Mouse (Mus musculus) adrenal gland, adult (tissue): Measurements from ENCODE around the gene Otub1.

ENCODE experiments used
- DNase-seq, 2 experiments: peaks; one replicate each; pipeline ENCODE4 v3.0.0; 2022 to 2023; ENCODE audit warnings: low spot score in 1 of 2; ENCODE audit not compliant: inconsistent age in 2 of 2

Otub1 gene

DNA sequence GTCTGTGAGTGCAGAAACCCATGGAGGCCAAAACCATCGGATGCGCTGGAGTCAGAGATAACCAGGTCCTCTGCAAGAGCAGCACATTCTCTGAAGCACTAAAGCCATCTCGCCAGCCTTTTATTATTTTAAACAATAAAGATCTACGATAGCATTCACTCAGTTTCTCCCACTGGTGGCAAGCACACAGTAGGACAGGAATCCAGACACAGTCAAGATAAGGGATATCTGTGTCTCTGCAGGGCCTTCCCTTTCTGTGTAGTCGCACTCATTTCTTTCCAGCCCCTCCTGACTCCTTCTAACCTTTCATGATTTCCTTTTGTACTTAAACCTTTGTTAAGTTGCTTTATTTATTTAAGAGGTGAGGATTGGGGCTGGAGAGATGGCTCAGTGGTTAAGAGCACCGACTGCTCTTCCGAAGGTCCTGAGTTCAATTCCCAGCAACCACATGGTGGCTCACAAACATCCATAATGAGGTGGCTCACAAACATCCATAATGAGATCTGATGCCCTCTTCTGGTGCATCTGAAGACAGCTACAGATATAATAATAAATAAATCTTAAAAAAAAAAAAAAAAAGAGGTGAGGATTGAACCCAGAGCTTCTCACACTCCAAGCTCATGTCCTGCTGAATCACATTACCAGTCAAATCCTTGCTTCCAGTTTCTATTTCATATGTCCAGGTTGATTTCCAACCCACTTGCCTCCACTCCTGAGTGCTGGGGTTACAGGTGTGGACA is 4.0 kb upstream of the Otub1 start:
- no peak for DNase-seq

DNA sequence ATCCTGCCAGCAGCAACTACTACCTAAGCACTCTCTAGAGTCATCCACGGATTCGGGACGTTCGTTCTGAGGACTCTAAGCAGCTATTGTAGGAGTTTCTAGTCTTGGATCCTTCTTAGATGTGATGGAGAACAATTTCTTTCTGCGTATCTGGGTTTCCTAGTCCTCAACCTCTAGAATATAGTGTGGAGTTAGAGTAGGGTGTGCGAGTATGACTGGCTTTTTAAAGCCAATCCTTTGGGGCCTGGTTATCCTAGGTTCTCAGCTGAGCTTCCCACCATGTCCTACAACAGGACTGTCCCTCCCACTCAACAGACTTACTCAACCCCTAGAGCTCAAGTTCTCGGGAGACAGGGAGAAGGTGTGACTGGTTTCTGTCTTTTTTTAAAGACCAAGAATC is 790 bp downstream of the Otub1 start:
- peak in 1 of 2 experiments; percentile 9 for DNase-seq

DNA sequence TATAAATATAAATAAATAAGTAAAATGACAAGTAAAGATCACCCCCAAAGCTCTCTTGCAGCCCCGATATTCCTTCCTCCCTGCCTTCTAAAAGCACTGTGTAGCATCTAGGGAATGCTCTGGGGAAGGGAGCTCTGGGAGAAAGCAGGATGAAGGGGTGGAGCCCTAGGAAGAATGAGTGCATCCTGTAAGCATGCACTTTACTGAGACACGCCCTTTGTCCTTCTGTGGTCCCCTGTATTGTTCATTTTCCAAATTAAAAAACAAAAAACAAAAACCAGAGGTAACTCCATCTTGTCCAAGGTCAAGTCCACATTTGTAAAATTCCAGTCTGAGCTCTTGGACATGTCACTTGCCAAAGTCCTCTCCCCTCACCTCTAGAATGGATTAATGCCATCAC is 1.2 kb downstream of the Otub1 start:
- peak in 1 of 2 experiments; percentile 52 for DNase-seq

DNA sequence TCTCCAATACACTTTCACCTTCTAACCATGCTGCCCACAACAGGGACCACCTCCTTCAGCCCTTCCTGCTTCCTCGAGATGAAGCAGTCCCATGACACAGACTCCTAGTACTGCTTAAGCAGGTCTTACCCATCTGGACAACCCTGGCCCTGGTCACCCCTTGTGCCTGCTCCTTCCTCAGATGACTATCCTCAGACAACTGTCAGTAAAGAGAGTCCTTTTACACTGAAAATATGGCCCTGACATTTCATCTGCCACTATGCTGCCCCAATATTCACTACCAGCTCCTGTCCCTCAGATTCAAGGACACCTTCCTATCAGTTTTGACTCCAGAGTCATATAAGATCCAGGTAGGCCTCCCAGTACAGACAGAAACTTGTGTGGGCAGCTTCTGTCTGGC is 5.7 kb downstream of the Otub1 start:
- DNase-seq = peak; percentile 55 to 78

DNA sequence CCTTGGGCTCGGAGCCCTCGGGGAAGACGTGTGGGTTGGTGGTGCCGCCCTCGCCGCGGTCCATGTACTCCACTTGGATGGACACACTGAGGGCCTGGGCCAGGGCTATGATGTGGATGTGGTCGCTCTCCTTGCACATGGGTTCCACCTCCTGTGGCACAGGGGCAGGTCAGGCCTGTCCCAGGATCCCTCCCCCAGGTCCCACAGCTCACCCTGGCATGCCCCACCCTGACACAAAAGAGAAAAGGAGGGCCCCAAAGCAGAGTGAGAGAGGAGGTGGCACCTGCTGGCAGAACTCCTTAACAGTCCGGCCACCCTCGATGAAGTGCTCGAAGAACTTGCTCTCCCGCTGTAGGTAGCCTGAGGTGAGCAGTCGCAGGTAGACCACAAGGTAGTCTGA is 7.0 kb downstream of the Otub1 start:
- DNase-seq = peak in 1 of 2 experiments; percentile 27

DNA sequence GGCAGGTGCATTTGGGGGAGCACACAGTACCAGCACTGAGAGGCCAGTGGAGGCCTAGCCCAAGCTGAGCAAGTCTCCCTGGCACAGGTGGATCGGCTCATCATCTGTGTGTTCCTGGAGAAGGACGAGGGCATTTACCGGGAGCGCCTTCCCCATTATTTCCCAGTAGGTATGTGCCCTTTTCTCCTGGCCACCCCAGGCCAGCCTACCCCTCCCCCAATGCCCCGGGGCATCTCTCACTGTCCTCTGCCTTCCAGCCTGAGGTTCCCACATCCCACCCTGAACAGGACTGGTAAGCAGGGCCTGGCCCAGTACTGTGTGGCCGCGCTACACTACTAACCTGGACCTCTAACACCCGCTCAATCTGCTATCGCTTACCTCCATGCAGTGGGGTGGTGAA is 8.7 kb downstream of the Otub1 start:
- peak in 1 of 2 experiments; percentile 67 for DNase-seq

DNA sequence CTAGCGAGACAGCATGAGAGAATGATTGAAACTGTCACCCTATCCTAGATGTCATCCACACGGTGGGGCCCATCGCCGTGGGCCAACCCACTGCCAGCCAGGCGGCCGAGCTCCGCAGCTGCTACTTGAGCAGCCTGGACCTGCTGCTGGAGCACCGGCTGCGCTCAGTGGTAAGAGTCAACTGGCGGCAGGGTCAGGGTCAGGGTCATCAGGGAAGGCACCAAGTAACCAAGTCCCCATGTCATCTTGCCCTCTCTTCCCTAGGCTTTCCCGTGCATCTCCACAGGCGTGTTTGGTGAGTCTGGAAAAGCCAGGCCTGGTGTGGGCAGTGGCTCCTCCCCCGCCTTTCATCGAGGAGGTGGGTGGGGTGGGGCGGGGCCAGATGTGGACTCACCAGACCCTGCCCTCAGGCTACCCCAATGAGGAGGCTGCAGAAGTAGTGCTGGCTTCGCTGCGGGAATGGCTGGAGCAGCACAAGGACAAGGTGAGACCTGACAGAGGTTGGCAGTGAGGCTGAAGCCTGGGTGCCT is 9.3 kb downstream of the Otub1 start:
- peak; percentile 69 to 84 for DNase-seq

DNA sequence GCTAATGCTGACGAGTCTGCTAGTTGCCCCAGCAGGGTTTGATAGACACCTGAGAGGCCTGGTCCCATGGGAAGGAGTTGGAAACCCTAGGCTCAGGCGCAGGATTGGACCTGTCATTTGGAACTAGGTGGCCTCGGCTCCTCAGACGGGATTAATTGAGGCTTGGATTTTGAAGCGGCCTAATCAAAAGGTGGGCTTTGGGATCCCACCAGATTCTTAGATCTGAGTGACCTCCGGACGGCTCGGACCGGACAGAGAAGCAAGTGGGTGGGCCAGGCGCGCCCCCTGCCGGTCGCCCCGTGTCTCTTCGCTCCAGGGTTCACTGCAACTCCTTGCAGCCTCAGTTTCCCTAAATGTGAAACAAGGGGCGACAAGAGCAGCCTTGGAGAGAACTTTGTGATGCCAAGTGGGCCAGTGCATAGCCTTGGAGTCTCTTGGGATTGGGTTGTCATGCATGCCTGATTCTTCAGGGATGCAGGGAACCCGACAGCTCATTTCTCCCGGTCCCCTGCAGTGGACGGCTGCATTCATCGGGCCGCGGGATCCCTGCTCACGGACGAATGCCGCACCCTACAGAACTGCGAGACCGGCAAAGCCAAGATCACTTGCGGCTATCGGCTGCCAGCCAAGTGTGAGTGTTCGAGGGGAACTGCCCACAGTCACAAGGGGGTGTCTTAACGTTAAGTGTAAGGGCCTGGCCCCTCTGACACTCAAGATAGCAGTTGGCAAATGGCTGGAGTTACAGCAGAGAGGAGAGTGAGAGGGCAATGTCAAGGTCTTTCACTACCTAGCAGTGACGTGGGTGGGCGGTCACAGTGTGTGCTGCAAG is 10.0 kb downstream of the Otub1 start:
- peak; percentile 80 to 91 for DNase-seq

DNA sequence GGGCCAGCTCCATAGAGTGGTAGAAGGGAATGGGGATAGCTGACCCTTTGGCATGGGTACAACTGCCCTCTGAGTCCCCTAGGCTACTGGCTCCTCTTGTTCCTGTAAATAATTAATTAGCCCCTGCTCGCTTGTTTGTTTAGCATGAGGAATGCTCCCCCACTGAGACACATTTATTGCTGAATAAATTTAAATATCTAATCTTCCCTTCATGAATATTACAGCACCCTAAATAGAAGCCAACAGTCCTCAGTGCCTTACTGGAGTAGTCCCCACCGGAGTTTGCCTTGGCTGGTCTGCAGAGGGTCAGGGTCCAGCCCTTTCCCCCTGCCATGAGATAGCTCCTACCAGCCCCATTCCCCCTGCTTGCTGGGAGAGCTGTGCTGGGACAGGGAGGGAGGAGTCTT is 13.6 kb downstream of the Otub1 start:
- DNase-seq = no peak

DNA sequence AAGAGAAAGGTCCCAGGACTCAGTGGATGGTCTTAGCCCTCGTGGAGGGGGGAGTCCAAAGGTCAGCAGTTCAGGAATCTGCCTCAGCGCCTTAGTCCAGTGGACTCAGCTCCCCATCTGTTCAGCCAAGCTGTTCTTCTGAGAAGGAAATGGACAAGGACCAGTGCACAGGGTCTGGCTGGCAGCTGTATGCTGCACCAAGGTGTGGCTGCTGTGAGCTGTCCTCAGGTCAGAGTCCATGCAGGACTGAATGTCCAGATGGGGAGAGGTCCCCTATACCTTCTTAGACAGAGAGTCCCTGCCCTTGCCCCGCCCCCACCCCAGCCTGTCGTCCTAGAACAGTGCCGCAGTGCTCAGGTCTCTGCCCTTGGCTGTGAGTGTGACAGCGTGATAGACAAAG is 14.5 kb downstream of the Otub1 start:
- no peak for DNase-seq

DNA sequence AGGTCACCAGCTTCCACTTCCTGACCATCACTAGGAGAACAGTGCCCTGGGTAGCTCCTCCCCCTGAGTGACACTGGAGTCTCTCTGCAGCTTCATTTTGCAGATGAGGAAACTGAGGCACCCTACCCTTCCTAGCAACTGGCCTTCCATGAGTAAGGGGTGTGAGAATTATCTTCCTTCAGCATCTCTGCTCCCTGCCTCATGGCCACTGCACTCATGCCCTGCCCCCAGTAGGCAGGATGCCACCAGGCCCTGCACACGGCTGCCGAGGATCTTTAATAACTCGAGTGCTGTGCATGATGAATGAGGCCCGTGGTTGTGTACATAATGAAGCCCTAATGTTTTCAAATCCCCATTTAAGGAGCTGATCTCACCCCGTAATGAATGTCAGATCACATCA is 15.1 kb downstream of the Otub1 start:
- no peak for DNase-seq

DNA sequence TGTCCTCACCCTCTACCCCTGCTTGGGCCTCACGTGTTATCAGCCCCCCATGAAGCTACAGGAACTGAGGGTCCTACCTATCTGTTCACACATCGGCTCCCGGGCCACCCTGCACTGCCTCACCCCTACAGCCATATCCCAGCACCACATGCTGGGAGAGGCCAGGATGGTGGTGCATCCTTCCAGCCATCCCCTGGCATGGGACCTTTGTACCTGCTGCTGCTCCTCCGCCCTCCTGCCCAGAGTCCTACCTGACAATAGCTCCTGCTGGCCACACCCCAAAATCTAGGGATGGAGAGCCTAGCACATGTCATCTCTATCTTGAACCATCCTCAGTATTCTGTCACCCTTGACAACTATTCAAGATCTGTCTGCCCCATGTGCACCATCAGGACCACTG is 17.1 kb downstream of the Otub1 start:
- DNase-seq = peak in 1 of 2 experiments; percentile 5

DNA sequence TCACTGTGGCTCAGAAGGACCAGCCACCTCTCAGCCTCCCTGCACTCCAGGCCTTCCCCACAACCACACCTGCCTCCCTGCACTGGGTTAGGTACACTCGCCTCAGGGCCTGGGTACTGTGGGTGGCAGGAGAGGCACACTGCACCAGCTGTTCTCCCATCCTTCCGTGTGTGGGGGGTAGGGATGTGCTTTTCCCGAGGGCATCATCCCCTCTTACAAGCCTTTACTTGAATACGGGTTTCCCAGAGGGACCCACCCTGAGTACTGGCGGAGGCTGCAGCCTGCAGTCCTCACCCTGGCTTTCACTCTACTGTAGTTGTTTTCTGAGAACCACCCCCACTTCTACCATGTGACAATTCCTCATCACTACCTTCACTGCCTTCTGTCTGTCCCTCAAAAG is 19.0 kb downstream of the Otub1 start:
- no peak for DNase-seq

DNA sequence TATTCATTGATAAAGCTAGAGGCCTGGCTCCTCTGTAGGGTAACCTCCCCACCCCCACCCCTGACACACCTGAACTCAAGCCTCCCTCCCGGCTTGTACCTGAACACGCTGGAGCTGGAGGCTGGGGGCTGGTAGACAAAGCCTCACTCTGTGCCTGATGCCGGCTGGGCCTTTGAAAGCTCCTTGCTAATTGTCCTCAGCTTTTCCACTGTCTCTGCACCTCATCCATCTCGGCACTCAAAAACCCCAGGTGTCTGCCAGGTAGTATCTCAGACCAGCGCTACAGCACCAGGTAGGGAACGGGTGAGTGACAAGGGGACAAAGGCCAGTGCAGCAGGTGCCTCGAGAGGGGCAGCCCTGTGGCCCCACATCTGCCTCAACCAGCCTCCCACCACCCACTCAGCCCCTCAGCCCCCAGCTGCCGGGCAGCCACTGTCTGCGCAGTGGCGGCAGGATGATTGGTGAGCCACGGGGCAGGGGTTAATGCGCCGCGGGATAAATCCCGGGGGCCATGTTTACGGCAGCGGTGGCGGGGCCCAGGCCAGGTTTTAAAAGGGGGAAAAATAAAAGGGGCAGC is 20.3 kb downstream of the Otub1 start:
- no peak for DNase-seq

DNA sequence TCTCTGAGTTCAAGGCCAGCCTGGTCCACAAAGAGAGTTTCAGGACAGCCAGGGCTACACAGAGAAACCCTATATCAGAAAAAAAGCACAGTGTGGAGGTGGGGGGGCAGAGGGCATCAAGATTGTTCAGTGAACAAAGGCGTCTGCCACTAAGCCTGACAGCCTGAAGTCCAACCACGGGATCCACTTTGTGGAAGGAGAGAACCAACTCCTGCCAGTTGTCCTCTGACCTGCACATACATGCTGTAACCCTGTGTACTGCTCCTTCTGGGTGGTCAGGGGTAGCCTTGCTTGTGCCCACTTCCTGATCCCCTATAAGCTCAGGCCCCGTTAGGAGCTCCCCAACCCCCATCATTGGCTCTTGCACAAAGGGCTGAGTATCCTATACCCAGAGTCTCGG is 21.1 kb downstream of the Otub1 start:
- no peak for DNase-seq

DNA sequence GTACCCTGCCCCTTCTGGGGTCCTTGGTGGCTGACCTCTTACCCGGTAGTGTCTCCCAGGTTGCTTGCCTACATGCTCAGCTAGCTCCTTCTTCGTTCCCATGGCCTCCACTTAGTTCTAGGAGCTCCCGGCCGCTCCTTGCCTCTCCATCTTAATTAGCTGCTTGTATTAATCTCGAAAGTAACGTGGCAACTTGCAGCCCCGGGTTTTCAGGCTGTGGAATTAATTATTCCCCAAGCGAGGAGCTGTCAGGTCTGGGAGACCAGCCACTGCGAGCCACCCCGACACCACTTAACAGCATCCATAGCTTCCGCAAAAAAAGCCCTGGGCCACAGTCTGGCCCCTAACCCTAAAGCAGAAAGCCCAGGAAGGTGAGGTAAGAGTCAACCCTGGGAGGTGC is 22.7 kb downstream of the Otub1 start:
- DNase-seq = no peak

DNA sequence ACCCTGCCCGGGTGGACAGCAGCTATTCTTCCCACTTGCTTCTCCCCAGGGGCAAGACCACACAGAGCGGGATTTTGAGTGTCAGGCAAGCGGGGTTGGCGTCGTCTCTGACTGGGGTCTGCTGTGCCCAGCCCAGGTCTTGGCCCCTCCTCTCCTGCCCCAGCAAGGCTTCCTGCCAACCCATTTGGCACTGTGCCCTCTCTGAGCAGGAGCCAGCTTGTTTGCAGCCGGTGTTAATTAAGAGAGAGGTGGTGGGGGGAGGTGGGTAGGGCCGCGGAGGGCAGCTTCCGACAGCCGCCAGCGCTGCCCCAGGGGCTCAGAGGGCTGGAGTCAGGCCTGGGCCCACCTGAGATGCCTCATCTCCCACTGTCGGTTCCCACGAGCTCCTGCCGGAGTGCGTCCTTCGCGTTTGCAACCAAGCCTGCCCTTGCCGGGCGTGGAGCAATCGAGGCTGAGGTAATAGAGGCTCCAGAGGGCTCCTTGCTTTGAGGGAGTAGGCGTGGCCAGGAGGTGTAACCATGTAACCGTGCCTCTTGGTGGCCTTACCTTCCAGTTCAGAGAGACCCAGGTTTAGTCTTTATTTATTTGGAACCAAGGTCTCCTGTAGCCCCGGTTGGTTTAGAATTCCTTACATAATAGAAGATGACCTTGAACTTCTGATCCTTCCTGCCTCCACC is 23.7 kb downstream of the Otub1 start:
- DNase-seq = peak; percentile 71 to 90

DNA sequence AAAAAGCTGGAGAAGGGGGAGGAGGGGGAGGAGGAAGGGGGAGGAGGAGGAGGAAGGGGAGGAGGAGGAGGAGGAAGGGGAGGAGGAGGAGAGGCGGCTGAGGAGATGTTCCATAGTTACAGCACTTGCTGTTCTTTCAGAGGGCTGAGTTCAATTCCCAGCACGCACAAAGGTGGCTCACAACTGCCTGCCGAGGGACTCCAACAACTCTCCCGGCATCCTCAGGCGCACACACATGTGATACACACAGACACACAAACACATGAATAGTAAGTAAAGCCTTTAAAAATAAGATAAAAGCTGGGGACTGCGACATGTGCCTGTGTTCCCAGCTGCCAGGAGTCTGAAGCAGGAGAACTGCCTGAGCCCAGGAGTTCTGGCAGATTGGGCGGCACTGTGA is 24.6 kb downstream of the Otub1 start:
- DNase-seq = no peak

DNA sequence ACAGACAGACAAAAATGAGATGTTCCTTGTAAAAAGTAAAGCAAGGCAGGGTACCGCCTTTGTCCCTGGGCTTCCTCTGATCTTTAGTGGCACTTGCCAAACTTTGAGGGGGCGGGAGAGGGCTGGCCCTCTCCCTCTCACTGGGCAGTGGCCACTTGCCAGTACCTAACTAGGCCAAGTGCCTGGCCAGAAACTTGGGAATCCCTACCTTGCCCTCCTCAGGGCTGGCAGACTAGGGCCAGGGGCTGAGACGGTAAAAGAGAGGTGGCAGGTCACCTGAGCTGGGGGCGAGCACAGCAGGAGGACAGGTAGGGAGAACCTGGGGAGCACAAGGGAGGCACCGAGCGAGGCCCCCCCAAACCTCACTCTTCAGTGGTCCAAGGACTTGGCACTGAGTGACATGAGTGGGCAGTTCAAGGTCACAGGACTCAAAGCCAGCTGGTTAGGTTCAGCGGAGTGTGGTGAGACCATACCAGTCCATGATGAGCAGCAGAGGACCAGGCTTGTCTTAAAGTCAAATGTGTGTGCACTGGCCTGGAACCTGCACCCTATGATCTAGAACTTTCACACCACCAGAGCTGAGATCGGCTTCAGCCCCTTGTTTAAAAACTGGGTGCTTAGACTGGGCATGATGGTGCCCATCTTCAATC is 25.2 kb downstream of the Otub1 start:
- peak; percentile 50 to 77 for DNase-seq

DNA sequence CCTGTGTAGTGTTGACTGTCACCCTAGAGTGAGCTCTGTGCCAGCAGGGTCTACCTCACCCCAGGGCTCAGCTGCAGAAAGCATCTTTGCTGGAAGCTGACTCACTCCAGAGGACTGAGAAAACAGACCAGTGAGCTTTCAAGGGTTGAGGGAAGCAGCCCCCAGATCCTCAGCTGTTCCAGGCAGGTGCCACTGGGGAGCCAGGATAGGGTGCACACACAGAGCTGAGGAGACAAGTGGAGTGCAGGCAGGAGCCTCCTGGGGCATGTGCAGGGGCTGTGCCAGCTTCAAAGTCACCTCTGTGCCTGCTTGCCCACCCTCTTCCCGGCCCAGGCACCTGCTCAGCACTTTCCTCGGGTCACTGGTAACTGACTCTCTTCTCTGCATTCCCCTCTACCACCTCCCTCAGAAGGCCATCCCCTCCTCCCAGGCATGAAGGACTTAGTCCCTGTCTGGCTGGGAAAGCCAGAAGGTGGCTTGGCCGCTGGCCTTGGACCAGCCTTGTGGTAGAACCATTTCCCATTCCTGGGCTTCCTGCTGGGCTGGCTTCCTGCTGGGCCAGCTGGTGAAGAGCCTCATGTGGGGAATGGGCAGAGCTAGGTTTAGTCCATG is 27.2 kb downstream of the Otub1 start:
- DNase-seq = no peak
